Mouse (Mus musculus) brain, embryonic 18.5 days (tissue): ENCODE measurements around the gene Nupr1l.
A peak's percentile ranks its signal among the peaks of the same experiment; 100 is the strongest.
"Not testable (repeated sequence)": the region's sequence is repeated elsewhere in the genome, so short reads cannot be mapped to it uniquely, and the experiment has no call there.

Experiments
- DNase-seq: peaks from one replicate; pipeline ENCODE4 v3.0.0-alpha.2; 2012; ENCODE audit warnings: low read depth, low spot score

The Nupr1l gene

GRCm38 (mm10) chr5:129908242-129908965 is at the start of gene Nupr1l:
Nupr1l (plus strand) TSS chr5:129908540.
- peak; percentile 82 for DNase-seq

- no peak for DNase-seq
Measured at GRCm38 (mm10) chr5:129862325-129862724, 46.0 kb upstream of the Nupr1l start.

GRCm38 (mm10) chr5:129864467-129864866 is 43.9 kb upstream of the Nupr1l start:
- no peak for DNase-seq

GRCm38 (mm10) chr5:129865841-129866240 is 42.5 kb upstream of the Nupr1l start:
- no peak for DNase-seq

- DNase-seq, result no peak
Measured at GRCm38 (mm10) chr5:129869238-129869995, 38.9 kb upstream of the Nupr1l start.

GRCm38 (mm10) chr5:129871238-129871637 is 37.1 kb upstream of the Nupr1l start:
- DNase-seq, result no peak

- DNase-seq, result no peak
Measured at GRCm38 (mm10) chr5:129873942-129874341, 34.4 kb upstream of the Nupr1l start.

- no peak for DNase-seq
Measured at GRCm38 (mm10) chr5:129875098-129875497, 33.2 kb upstream of the Nupr1l start.

- no peak for DNase-seq
Measured at GRCm38 (mm10) chr5:129877731-129878455, 30.4 kb upstream of the Nupr1l start.

- no peak for DNase-seq
Measured at GRCm38 (mm10) chr5:129878946-129879345, 29.4 kb upstream of the Nupr1l start.

- no peak for DNase-seq
Measured at GRCm38 (mm10) chr5:129879888-129880287, 28.5 kb upstream of the Nupr1l start.

- DNase-seq, result no peak
Measured at GRCm38 (mm10) chr5:129886271-129886670, 22.1 kb upstream of the Nupr1l start.

GRCm38 (mm10) chr5:129886911-129887636 is 21.3 kb upstream of the Nupr1l start, which contains the start of gene Chchd2:
Chchd2 (minus strand) TSS chr5:129887470.
- DNase-seq, result peak; percentile 97

- not testable (repeated sequence) for DNase-seq
Measured at GRCm38 (mm10) chr5:129890390-129890789, 17.9 kb upstream of the Nupr1l start.

GRCm38 (mm10) chr5:129895198-129896088 is 12.9 kb upstream of the Nupr1l start, which contains the start of gene Zbed5:
Zbed5 (plus strand) TSS chr5:129895723.
- peak; percentile 88 for DNase-seq

- no peak for DNase-seq
Measured at GRCm38 (mm10) chr5:129898449-129898848, 9.9 kb upstream of the Nupr1l start, which contains the start of gene Phkg1. Phkg1 (minus strand) TSS chr5:129898549.

- DNase-seq, result no peak
Measured at GRCm38 (mm10) chr5:129907775-129908174, 565 bp upstream of the Nupr1l start.

- DNase-seq, result no peak
Measured at GRCm38 (mm10) chr5:129909147-129909546, 807 bp downstream of the Nupr1l start.

- no peak for DNase-seq
Measured at GRCm38 (mm10) chr5:129909591-129909990, 1.3 kb downstream of the Nupr1l start.

- no peak for DNase-seq
Measured at GRCm38 (mm10) chr5:129914024-129914423, 5.7 kb downstream of the Nupr1l start.
